Mouse (Mus musculus) lung, adult 2 months (tissue): ENCODE data around the gene Sf3b2. TPM values are rescaled to one million over a fixed set of nuclear protein-coding genes. Genes with fewer than 3 reads are reported as not detected.

Source experiments
- DNase-seq: peaks from one replicate; pipeline ENCODE4 v3.0.0; 2022
- H3K4me1 ChIP-seq: fragments of 200-500 bp; 2 replicates; pipeline ENCODE4 v1.6.1; 2011; ENCODE audit warnings: low read length; ENCODE audit not compliant: control insufficient read depth, insufficient read depth
- H3K4me3 ChIP-seq: fragments of 200-500 bp; replicated peaks from 2 replicates; pipeline ENCODE3; 2011; ENCODE audit warnings: low read depth, mild to moderate bottlenecking, control low read depth, low read length; ENCODE audit errors: extremely low read depth
- CTCF ChIP-seq: fragments of 200-500 bp; IDR thresholded peaks from 2 replicates; pipeline ENCODE4 v1.5.1; 2011; ENCODE audit warnings: mild to moderate bottlenecking, low read length, control low read depth; ENCODE audit not compliant: insufficient read depth
- POLR2A ChIP-seq: fragments of 200-500 bp; IDR thresholded peaks from 2 replicates; pipeline ENCODE4 v1.6.1; 2011; ENCODE audit warnings: low read depth, mild to moderate bottlenecking, control low read depth, low read length, borderline replicate concordance; ENCODE audit errors: extremely low read depth
- WGBS: fragments of 180-500 bp; shearing (Covaris S2); methylation state at CpG from one replicate; pipeline ENCODE4 v1.1.7; 2018; 5-methylcytosine and 5-hydroxymethylcytosine counted together
- polyA plus RNA-seq: library from polyadenylated mRNA; depleted of rRNA; stranded (reverse); fragments of >200 nt; gene quantifications from 2 replicates; pipeline ENCODE4 v1.2.3, GENCODE M21; 2012; rRNA removed

Sf3b2 gene
- 121 and 132 TPM in 2 replicates for polyA plus RNA-seq

DNA sequence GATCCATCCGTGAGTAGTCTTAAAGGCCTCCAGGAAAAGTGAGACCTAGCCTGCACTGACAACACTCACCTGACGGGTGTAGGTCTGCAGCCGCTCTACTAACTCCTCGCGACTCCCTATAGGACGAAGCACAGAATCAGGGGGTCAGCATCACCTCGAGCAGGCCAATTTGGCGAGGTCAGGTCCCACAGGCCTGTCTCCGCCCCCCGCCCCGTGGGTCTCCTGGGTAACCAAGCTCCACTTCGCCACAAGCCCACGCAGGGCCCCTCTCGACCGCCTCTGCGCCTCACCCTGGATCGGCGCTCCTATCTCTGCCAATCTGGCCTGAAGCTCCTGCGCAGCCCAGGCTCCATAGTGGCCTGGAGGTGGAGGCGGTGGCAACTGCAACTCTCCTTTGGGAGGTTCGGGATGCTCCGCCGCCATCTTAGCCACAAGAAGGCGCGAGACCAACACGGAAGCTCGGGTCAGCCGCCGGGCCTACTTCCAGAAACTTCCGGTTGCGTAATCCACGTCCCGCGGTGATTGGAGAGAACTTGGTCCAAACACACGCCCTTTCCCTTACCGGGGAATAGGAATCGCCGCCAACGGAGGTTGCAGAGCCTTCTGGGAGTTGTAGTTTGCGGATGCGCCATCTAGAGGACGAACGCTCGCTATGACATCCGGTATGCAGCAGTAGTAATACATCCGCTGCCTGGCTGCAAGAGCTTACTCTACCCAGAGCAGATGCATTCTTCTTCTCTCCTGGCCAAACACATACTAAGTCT, at the start of gene Sf3b2:
Sf3b2 (minus strand) TSS at position 484 of the 764 bp plus-strand sequence.
- WGBS: 1% methylated on average over 46 of the region's 46 CpGs
- TF ChIP-seq CTCF (peak; percentile 79), POLR2A (peak; percentile 68; the same call in 1 of the 2 replicates)
- Histone ChIP-seq H3K4me1 (peaks cover 6% of the 10 kb centered on the region), H3K4me3 (peak within 1 kb of the TSS; percentile 95)
- DNase-seq: peak; percentile 98

DNA sequence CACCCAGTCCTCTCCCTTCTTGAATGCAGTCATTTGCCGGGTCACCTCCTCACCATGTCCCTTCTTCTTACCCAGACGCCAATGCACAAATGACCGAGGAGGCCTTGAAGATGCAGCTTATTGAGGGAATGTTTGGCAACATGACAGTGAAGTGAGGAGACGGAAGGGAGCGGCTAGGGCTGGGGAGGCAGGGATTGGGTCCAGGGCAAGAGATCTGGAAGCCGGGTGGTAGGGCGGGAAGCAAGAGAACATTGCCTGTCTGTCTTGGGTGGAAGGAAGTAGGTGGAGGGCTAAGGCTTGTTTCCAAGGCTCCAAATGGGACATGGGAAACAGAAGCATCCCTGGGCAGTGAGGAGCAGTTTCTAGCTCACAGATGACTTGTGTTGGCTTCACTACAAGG, 46.1 kb upstream of the Sf3b2 start:
- no peak for DNase-seq
- Histone ChIP-seq H3K4me1 (no peaks in the 10 kb centered on the region), H3K4me3 (no peak overlapping the region)
- no peak for TF ChIP-seq CTCF
- TF ChIP-seq POLR2A: no peak
- WGBS: 80% methylated on average over 7 of the region's 7 CpGs

DNA sequence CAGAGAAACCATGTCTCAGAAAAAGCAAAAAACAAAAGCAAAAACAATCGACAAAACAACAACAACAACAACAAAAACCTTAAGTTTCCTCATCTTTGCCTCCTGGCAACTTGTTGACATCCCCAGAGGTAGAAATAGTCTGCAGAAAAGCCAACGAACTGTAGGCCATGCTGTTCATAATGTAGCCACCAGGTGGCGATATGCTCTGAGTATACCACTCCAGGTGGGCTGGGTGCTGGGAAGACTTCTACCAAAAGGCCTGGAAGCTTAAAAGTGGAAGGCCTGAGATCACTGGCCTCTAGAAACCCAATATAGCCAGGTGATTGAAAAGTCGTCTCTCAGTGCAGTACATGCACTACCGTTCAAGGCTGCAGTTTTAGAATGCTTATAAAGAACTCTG, 42.7 kb upstream of the Sf3b2 start:
- peak; percentile 71 for DNase-seq
- H3K4me3 ChIP-seq: no peak overlapping the region
- 19% methylated on average over 5 of the region's 5 CpGs for WGBS
- no peaks in the 10 kb centered on the region for H3K4me1 ChIP-seq
- TF ChIP-seq CTCF (peak; percentile 82), POLR2A (no peak)

DNA sequence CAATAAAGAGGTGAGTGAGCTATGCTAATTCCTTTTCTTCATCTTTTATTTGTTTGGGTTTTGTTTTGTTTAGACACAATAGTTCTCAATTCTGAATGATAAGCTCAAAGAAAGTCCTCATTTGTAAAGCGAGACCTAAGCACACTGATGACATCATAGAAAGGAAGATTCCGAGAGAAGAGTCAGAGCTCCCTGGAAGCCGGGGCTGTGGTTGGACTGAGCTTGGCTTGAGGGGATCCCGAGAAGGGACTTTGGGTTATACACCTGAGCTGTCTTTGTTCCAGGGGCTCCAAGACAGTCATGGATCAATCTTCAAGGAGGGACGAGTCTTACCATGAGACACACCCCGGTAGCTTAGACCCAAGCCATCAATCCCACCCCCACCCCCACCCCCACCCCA, 40.2 kb upstream of the Sf3b2 start, which contains the start of gene Catsper1:
Catsper1 (plus strand) TSS at position 301 of the 400 bp plus-strand sequence.
- Histone ChIP-seq H3K4me3 (no peak within 1 kb of the TSS), H3K4me1 (no peaks in the 10 kb centered on the region)
- 87% methylated on average over 6 of the region's 6 CpGs for WGBS
- DNase-seq: no peak
- TF ChIP-seq CTCF: no peak
- TF ChIP-seq POLR2A: no peak

DNA sequence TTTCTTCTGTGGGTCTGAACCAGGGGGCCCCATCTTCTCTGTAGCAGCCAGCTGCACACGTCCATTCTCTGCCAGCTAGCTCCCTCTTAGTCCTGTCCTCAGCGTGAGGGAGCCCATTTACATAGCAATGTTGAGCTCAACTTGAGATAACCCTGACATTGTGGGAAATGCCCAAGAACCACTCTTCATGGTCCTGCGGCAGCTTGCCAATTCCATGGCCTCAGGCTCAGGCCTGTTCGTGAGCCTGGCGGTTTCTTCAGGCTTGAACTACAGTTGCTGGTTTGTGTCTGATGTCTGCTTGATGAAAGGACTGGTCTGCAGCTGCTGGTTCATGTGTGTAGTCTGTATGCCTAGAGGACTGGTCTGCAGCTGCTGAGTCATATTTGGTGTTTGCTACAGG, 39.5 kb upstream of the Sf3b2 start:
- DNase-seq: no peak
- WGBS: 60% methylated on average over 5 of the region's 5 CpGs
- no peaks in the 10 kb centered on the region for H3K4me1 ChIP-seq
- TF ChIP-seq CTCF (no peak), POLR2A (no peak)
- no peak overlapping the region for H3K4me3 ChIP-seq

DNA sequence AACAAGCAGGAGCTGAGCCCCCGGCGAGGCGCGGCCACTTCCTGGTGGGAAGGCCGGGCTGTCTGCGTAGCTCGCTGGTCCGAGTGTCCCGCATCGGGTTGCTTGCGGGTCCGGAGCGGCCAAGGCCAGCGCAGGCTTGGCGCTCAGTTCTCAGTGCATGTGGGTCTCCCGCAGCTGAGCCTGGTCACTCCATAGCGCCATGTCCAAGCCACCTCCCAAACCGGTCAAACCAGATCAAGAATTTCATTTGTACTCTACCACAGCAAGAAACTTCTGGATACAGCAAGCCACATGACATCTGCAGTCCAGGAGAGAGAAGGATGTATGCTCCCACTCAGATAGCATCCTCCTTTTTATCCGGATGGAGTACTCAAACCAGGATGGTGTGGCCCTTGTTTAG, 32.7 kb upstream of the Sf3b2 start:
- DNase-seq: no peak
- 64% methylated on average over 19 of the region's 19 CpGs for WGBS

DNA sequence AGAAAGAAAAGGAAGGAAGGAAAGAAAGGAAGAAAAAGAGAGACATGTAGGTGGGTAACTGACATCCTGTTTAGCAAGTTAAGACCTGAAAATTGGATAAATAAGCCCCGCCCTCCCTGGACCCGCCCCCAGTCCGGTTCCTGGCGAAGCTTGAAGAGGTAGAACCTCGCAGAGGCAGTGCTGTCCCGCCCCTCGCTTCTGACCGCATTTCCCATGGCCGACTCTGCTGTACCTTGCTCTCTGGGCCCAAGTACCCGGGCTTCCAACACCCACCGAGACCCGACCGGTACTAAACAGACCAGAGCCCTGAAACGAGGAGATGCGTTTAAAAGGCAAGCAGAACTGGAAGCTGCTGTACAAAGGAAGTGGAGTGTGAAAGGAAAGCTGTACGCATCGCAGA, 28.5 kb upstream of the Sf3b2 start:
- H3K4me3 ChIP-seq: no peak overlapping the region
- DNase-seq: no peak
- no peak for TF ChIP-seq POLR2A
- TF ChIP-seq CTCF: no peak
- H3K4me1 ChIP-seq: no peaks in the 10 kb centered on the region
- 41% methylated on average over 17 of the region's 17 CpGs for WGBS

More for the DNA sequence above, 32.7 kb upstream of the Sf3b2 start:
- Histone ChIP-seq H3K4me3 (no peak overlapping the region), H3K4me1 (no peaks in the 10 kb centered on the region)
- TF ChIP-seq POLR2A (no peak), CTCF (no peak)

DNA sequence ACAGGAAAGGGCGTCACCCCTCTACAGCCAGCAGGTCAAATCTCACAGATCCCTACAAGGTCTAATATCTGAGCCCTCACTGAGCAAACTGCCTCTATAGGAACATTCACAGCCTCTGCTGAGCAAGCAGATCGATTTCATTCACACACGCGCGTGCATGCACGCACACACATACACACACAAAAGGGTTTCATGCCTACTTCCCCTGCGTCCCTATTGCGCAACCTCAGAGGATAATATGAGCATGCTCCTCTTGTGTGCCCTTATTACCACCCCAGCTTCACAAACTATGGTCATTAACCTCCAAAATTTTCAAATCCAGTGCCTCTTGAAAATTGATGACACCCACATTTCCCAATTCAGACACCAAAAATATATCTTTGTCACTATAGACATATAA, 17.9 kb upstream of the Sf3b2 start:
- Histone ChIP-seq H3K4me3 (no peak overlapping the region), H3K4me1 (no peaks in the 10 kb centered on the region)
- WGBS: 73% methylated on average over 8 of the region's 8 CpGs
- no peak for DNase-seq
- TF ChIP-seq POLR2A (no peak), CTCF (no peak)

DNA sequence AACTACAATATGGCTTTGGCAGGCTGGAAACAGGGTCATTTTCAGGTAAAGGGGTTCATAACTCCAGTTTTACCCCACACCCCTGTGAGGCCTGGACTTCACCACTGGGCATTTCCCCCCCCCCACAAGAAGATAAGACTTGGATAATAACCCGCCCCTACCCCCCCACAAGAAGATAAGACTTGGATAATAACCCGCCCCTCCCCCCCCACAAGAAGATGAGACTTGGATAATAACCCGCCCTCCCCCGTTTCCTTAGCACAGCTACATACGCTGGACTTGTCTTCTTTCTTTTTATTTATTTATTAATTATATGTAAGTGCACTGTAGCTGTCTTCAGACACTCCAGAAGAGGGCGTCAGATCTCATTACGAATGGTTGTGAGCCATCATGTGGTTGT, 13.8 kb upstream of the Sf3b2 start:
- H3K4me1 ChIP-seq: no peaks in the 10 kb centered on the region
- TF ChIP-seq CTCF (no peak), POLR2A (no peak)
- DNase-seq: no peak

More for the DNA sequence above, 13.8 kb upstream of the Sf3b2 start:
- 78% methylated on average over 7 of the region's 7 CpGs for WGBS
- no peak overlapping the region for H3K4me3 ChIP-seq
